Mouse (Mus musculus) cortical plate, adult 2 months (tissue): ENCODE measurements around the gene Rnf166. TPM values are rescaled to one million over a fixed set of nuclear protein-coding genes. Genes with fewer than 3 reads are reported as not detected.
A peak's percentile ranks its signal among the peaks of the same experiment; 100 is the strongest.

ENCODE experiments used
- H3K27ac ChIP-seq: fragments of 200-500 bp; 2 replicates; pipeline ENCODE4 v1.5.1; 2012; ENCODE audit warnings: low read length, control low read depth, inconsistent platforms; ENCODE audit not compliant: insufficient read depth
- H3K4me1 ChIP-seq: fragments of 200-500 bp; 2 replicates; pipeline ENCODE4 v1.6.1; 2011; ENCODE audit warnings: low read length; ENCODE audit not compliant: control insufficient read depth, insufficient read depth
- H3K4me3 ChIP-seq: fragments of 200-500 bp; 2 replicates; pipeline ENCODE4 v1.5.1; 2011; ENCODE audit warnings: mild to moderate bottlenecking, low read length, control low read depth; ENCODE audit not compliant: insufficient read depth
- CTCF ChIP-seq: fragments of 200-500 bp; IDR thresholded peaks from 2 replicates; pipeline ENCODE4 v1.5.1; 2011; ENCODE audit warnings: mild to moderate bottlenecking, control low read depth, low read length; ENCODE audit not compliant: insufficient read depth; ENCODE audit errors: extremely low read depth
- POLR2A ChIP-seq: fragments of 200-500 bp; IDR thresholded peaks from 2 replicates; pipeline ENCODE4 v1.6.1; 2011; ENCODE audit warnings: mild to moderate bottlenecking, low read length, control low read depth; ENCODE audit not compliant: insufficient read depth; ENCODE audit errors: extremely low read depth
- polyA plus RNA-seq: library from polyadenylated mRNA; depleted of rRNA; stranded (reverse); fragments of >200 nt; gene quantifications from 2 replicates; pipeline ENCODE4 v1.2.3, GENCODE M21; 2012

Gene Rnf166
- polyA plus RNA-seq, 1 experiment = 76.8 TPM

DNA sequence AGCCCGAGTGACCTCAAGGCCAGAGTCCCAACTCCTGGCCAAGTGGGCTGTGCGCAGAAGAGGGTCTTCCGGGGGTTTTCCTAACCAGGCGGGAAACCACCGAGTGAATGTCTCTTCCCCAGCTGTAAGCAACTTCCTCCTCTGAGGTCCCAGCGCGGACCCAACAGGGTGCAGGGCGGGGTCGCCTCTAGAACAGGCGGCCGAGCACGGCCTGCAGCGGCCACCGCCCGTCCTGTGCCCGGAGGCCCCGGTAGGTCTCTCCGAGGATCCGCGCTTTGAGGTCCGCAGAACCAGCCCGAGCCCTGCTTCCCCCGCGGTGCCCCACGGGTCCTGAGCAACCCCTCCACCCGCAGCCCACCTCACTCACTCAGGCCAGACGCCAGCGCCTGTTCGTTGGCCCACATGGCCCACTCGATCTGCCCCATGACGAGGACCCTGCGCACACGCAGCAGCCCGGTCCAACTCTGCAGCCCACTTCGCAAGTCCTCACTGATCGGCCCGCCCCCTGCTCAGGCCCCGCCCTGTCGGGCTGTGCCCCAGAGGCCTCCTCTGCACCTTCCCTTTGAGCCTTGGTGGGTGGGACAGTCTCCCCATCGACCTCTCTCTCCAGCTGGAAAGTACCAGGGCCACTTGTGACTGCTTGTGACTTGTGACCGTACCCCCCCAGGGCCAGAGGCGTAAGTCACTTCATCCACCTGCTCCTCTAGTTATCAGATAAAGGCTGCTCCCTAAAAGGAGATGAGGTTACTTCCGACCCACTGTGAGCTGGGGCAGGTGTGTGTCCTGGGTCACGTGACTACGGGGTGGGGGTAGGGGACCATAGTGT is 43.2 kb downstream of the Rnf166 start, which contains the start of gene Cyba:
TSS of gene Cyba (minus strand) at position 488 of the 826 bp plus-strand sequence.
- H3K4me1 ChIP-seq = no peaks in the 10 kb centered on the region
- TF ChIP-seq POLR2A (0 out of 2 replicates have a peak, but pooled peaks have one; percentile 36), CTCF (no peak)
- peak within 1 kb of the TSS; percentile 24; the same call in 1 of the 2 replicates for H3K4me3 ChIP-seq
- H3K27ac ChIP-seq = 0 out of 2 replicates have a peak within 1 kb of the TSS, but pooled peaks have one; percentile 33

DNA sequence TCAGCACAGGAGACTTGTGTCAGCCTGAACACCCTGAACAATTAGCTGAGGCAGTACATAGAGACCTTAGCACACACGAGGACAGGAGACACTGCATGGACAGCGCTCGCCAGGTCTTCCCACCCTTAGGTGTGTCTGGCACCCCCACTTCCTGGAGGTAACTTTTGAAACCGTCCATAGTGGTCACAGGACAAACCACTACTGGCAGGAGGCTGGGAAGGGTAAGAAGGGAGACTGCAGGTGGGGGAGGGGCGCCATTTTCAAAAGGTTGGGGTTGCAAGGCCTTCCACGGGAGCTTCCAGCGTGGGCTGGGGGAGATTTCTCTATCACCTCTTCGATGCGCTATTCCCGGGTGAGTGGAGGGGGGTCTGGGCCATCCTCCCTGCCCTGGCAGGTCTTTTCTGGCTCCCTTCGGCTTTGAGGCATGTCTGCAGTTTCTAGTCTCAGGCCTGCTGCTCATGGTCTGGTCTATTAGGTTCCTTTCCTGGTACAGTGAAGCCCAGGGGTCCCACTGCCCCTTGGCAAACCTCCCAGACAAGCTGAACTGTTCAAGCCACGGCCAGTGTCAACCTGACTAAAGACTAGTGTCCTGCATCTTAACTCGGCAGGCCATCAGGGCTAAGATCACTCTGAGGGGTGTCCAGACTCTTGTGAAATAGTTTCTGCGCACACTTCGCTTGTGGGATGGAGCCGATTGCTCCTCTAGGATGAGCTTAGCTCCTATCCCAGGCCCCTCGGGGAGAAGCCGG is 44.0 kb downstream of the Rnf166 start:
- no peak overlapping the region for H3K27ac ChIP-seq
- no peaks in the 10 kb centered on the region for H3K4me1 ChIP-seq
- H3K4me3 ChIP-seq = peak overlapping the region; percentile 24; the same call in 1 of the 2 replicates
- TF ChIP-seq CTCF (no peak), POLR2A (no peak)

DNA sequence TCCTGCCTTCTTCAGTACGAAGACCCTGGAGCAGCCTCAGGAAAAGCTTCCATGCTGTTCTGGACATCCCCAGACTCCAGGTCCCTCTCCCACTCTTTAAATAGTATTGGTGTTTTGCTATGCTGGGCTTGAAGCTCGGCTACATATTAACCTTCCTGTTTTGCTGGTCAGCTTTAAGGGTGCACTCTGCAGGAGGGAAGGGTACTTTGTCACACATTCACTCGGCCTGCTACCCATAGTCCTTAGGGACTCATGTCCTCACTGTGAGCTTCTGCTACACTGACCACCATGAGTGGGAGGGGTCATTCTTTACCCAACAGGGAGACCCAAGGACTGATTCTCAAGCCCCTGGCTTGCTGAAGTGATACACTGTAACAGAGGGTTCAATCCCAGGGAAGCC is 45.2 kb downstream of the Rnf166 start:
- no peak for TF ChIP-seq POLR2A
- H3K4me3 ChIP-seq = no peak overlapping the region
- H3K27ac ChIP-seq = no peak overlapping the region
- no peaks in the 10 kb centered on the region for H3K4me1 ChIP-seq

DNA sequence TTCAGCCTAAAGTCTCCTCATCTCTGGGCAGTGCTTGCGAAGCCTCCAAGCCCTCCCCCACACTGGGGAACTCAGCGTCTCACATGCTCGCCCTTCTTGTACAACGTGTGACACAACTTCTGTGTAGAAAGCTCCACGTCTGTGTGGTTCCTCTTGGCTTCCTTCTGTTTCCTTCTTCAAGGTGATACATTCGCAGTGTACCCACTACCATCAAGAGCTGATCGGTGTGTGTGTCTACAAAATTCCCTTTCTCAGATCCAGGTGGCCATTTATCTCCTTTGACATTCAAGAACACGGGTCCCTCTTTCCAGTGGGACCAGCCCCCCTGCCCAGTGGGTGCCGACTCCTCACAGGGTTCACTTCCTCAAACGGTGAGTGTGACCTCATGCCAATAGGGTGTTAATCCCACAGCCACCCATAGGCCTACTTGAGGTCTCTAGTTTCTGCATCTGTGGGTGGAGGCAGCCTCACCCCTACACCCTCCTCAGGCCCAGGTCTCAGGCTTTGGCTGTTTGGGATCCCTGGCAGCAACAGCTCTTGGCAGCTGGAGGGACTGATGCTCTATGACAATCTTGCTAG is 45.7 kb downstream of the Rnf166 start:
- no peak for TF ChIP-seq POLR2A
- Histone ChIP-seq H3K4me1 (no peaks in the 10 kb centered on the region), H3K27ac (no peak overlapping the region), H3K4me3 (no peak overlapping the region)

DNA sequence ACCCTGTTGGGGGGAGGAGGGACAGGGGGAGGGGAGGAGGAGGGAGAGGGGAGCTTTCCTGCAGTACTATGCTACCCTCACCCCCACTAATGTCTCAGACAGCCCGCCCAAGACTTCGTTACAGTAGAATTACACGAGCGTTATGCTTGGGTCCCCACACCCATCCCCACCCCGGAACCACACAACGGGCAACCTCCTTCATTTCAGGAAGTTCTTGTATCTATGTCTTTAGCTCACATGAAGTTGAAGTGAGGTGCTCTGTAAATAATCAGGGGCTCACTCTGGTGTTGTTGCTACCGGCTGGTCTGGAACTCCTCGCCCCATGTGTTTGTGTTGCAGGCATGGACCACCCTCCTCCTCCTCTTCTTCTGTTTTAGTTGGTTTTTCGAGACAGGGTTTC is 47.7 kb downstream of the Rnf166 start:
- Histone ChIP-seq H3K27ac (no peak overlapping the region), H3K4me3 (no peak overlapping the region), H3K4me1 (no peaks in the 10 kb centered on the region)
- TF ChIP-seq CTCF (no peak), POLR2A (no peak)

DNA sequence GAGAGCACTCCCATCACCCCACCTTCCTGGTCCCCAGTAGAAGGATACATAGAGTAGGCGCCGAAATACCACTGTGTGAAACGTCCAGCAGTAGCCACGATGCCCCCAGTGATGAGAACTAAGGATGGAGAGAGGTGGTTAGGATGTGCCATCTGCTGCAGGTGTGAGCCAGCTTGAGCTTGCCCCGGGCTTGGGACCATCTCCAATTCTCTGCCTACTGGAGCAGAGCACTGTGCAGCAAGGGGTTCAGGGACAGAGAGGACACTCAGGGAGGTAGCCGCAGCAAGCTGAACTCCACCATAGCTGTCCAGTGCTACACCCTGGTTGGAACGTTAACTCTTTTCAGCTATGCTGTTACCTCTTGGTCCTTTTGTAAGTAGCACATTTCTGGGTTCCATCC is 48.3 kb downstream of the Rnf166 start:
- TF ChIP-seq POLR2A (no peak), CTCF (no peak)
- Histone ChIP-seq H3K4me1 (no peaks in the 10 kb centered on the region), H3K27ac (no peak overlapping the region), H3K4me3 (no peak overlapping the region)

DNA sequence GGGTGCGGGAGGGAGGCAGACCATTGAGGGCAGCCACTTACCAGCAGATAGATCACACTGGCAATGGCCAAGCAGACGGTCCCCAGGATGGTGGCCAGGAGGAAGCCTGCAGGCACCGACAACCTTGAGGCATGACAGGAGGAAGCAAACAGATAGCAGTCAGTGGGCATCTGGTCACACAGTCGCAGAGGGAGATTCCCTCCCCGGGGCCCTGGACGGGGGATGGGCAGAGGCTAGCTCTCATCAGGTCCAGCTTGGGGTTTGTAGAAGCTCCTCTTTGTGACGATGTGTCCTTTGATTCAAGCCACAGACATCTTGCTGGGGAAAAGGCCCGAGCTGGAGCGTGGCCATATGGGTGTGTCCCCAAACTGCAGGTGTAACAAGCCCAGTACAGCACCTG is 49.7 kb downstream of the Rnf166 start:
- no peaks in the 10 kb centered on the region for H3K4me1 ChIP-seq
- no peak for TF ChIP-seq POLR2A
- TF ChIP-seq CTCF = no peak
- no peak overlapping the region for H3K27ac ChIP-seq
- H3K4me3 ChIP-seq = no peak overlapping the region

DNA sequence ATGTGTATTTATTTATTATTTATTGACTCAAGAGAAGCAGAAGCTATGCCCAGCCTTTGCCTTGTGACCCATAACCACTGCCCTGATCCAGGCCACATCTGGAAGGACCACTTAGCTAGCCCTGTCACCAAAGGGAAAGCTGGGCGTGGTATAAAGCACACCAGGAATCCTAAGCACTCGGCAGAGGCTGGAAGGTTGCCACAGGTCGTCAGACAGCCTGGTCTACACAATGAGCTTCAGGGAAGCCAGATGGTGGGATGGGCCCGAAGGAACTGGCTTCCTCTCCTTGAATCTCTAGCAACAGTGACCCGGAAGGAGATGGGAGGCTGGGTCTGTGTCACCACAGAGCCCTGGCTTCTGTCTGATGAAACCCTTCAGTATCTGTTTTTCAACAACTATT is 52.2 kb downstream of the Rnf166 start:
- H3K4me3 ChIP-seq = no peak overlapping the region
- H3K4me1 ChIP-seq = 0 out of 2 replicates have a peak, but pooled peaks cover 2% of the 10 kb centered on the region
- TF ChIP-seq CTCF = no peak
- TF ChIP-seq POLR2A = no peak
- H3K27ac ChIP-seq = no peak overlapping the region

DNA sequence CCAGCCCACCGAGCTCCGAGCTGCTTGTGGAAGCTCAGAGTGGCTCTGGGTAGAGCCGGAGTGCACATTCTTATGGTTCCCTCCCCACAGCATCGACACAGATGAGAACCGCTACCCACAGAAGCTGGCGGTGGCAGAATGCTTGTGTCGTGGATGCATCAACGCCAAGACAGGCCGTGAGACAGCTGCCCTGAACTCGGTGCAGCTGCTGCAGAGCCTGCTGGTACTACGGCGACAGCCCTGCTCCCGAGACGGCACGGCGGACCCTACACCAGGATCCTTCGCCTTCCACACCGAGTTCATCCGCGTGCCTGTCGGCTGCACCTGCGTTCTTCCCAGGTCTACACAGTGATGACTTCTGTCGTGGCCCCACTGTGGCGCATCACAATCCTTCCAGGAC is 52.6 kb downstream of the Rnf166 start:
- TF ChIP-seq CTCF (no peak), POLR2A (no peak)
- H3K4me1 ChIP-seq = 0 out of 2 replicates have a peak, but pooled peaks cover 2% of the 10 kb centered on the region
- no peak overlapping the region for H3K4me3 ChIP-seq
- H3K27ac ChIP-seq = no peak overlapping the region
